In genomic region chr7:80193941-80194739, GRCm38 (mm10) we compare ENCODE assay signal across 10 mouse cellular contexts. TPM values are rescaled to one million over a fixed set of nuclear protein-coding genes. Genes with fewer than 3 reads are reported as not detected.
DNase-seq lines count a peak whose midpoint lies in the region; ATAC-seq and TF ChIP-seq lines count a peak whose summit lies in the region.
"Had no signal": no experiment of that assay in that cellular context is flagged by ENCODE, and none has a peak within 500 bp of the region (broad histone marks: within the 10 kb centered on the region; RNA-seq: fewer than 3 reads in every experiment).

No protein-coding gene starts in this region.

- TF ChIP-seq CTCF in spleen, adult 2 months (IDR thresholded peaks at IDR 0.05; ENCODE audit: extremely low read depth, insufficient read depth, insufficient read length, insufficient replicate concordance): no peak
- no peak for TF ChIP-seq CTCF in olfactory bulb, adult 2 months (IDR thresholded peaks at IDR 0.05; ENCODE audit: insufficient read depth, low read depth, low read length)

- WGBS in spleen, adult 2 months: 50% methylated on average over 13 of the region's 13 CpGs
- WGBS in forebrain, embryonic 13.5 days: 58% methylated on average over 13 of the region's 13 CpGs
- WGBS in liver, embryonic 12.5 days (ENCODE audit: insufficient replicate concordance): 71% methylated on average over 13 of the region's 13 CpGs
- 32% methylated on average over 13 of the region's 13 CpGs for WGBS in olfactory bulb, adult 2 months

- H3K36me3 ChIP-seq in spleen, adult 2 months (ENCODE audit: control insufficient read depth, insufficient read depth, low read length): no peaks in the 10 kb centered on the region
- H3K36me3 ChIP-seq in forebrain, embryonic 13.5 days (ENCODE audit: poor library complexity, severe bottlenecking): no peaks in the 10 kb centered on the region
- no peaks in the 10 kb centered on the region for H3K36me3 ChIP-seq in liver, embryonic 12.5 days

- H3K4me3 ChIP-seq in spleen, adult 2 months (ENCODE audit: extremely low read depth, insufficient read depth, insufficient read length): no peak overlapping the region
- no peak overlapping the region for H3K4me3 ChIP-seq in forebrain, embryonic 13.5 days
- H3K4me3 ChIP-seq in liver, embryonic 12.5 days: no peak overlapping the region
- H3K4me3 ChIP-seq in olfactory bulb, adult 2 months (ENCODE audit: insufficient read depth, low read depth, low read length): no peak overlapping the region

- 0 out of 2 replicates have a peak overlapping the region, but pooled peaks have one; percentile 1 for H3K4me2 ChIP-seq in forebrain, embryonic 13.5 days
- H3K4me2 ChIP-seq in liver, embryonic 12.5 days: no peak overlapping the region

- no peak for ATAC-seq in forebrain, embryonic 13.5 days
- ATAC-seq in liver, embryonic 12.5 days: no peak
- no peak for ATAC-seq in megakaryocyte progenitor cell, adult 5-6 weeks (replicated peaks; ENCODE audit: poor library complexity)
- no peak for ATAC-seq in megakaryocyte-erythroid progenitor cell, adult 5-6 weeks (replicated peaks; ENCODE audit: low FRiP score, low TSS enrichment, poor library complexity, severe bottlenecking)

- peaks cover 43% of the 10 kb centered on the region for H3K4me1 ChIP-seq in spleen, adult 2 months (ENCODE audit: control insufficient read depth, insufficient read depth, insufficient read length)
- H3K4me1 ChIP-seq in forebrain, embryonic 13.5 days: peaks cover 76% of the 10 kb centered on the region
- H3K4me1 ChIP-seq in liver, embryonic 12.5 days: peaks cover 86% of the 10 kb centered on the region
- peaks cover 41% of the 10 kb centered on the region for H3K4me1 ChIP-seq in olfactory bulb, adult 2 months (ENCODE audit: control insufficient read depth, insufficient read depth, low read length)

- H3K9ac ChIP-seq in forebrain, embryonic 13.5 days: peak overlapping the region; percentile 8; the same call in 1 of the 2 replicates
- peak overlapping the region; percentile 43; the same call in 1 of the 2 replicates for H3K9ac ChIP-seq in liver, embryonic 12.5 days

- H3K27ac ChIP-seq in spleen, adult 2 months (ENCODE audit: insufficient read depth, low read length): peak overlapping the region; percentile 69
- H3K27ac ChIP-seq in forebrain, embryonic 13.5 days: peak overlapping the region; percentile 78
- peak overlapping the region; percentile 78 for H3K27ac ChIP-seq in liver, embryonic 12.5 days
- peak overlapping the region; percentile 30 for H3K27ac ChIP-seq in olfactory bulb, adult 2 months (ENCODE audit: insufficient read depth, low read depth, low read length)

- no peaks in the 10 kb centered on the region for H3K9me3 ChIP-seq in forebrain, embryonic 13.5 days (replicated peaks)
- no peaks in the 10 kb centered on the region for H3K9me3 ChIP-seq in liver, embryonic 12.5 days (replicated peaks)

- DNase-seq in spleen, adult 2 months (ENCODE audit: low read depth in 1 of 2, low spot score in 2 of 2): no peak
- DNase-seq in spleen, postnatal 4 days (ENCODE audit: low spot score in 2 of 2): no peak
- DNase-seq in kidney, adult 9 months: no peak
- DNase-seq: gastrocnemius, postnatal 36 days had no signal

- no peaks in the 10 kb centered on the region for H3K27me3 ChIP-seq in spleen, adult 2 months (ENCODE audit: control insufficient read depth, insufficient read depth, low read length)
- H3K27me3 ChIP-seq in forebrain, embryonic 13.5 days: no peaks in the 10 kb centered on the region
- no peaks in the 10 kb centered on the region for H3K27me3 ChIP-seq in liver, embryonic 12.5 days (replicated peaks)

- no peak for TF ChIP-seq POLR2A in spleen, adult 2 months (IDR thresholded peaks at IDR 0.05; ENCODE audit: low read depth, low read length)
- TF ChIP-seq POLR2A in olfactory bulb, adult 2 months (IDR thresholded peaks at IDR 0.05; ENCODE audit: insufficient read depth, low read depth, low read length): no peak

RNA-seq across cellular contexts. Expression of gene Sema4b, which starts 7.5 kb away (rescaled TPM):
- polyA plus RNA-seq in spleen, adult 2 months (2012; rRNA removed): 69.5 and 81.3 TPM in 2 replicates
- polyA plus RNA-seq in forebrain, embryonic 13.5 days (2015; fragmentation: Nextera tagmentation; extraction: Ambion mirVana): 20.7 and 22.3 TPM in 2 replicates
- polyA plus RNA-seq in liver, embryonic 12.5 days (2016; fragmentation: Nextera tagmentation; extraction: Ambion mirVana): 16.9 and 17.9 TPM in 2 replicates
- not detected in 2 replicates for polyA plus RNA-seq in olfactory bulb, adult 2 months (2012; ENCODE audit: insufficient read depth, insufficient read length, low replicate concordance, missing spikeins)
- total RNA-seq in megakaryocyte progenitor cell, adult 5-6 weeks (2015): 6.6 and 7.7 TPM in 2 replicates
- total RNA-seq in megakaryocyte progenitor cell, adult 5-6 weeks (2017): 5.3 and 8.1 TPM in 2 replicates
- 8.3 and 13.4 TPM in 2 replicates for total RNA-seq in megakaryocyte-erythroid progenitor cell, adult 5-6 weeks (2014; fragmentation: Nextera tagmentation)
- 3.2 and 3.4 TPM in 2 replicates for total RNA-seq in megakaryocyte-erythroid progenitor cell, adult 5-6 weeks (2017)

RNA-seq across cellular contexts. Expression of gene Cib1, which starts 38.5 kb away (rescaled TPM):
- polyA plus RNA-seq in spleen, adult 2 months (2012; rRNA removed): 117 and 118 TPM in 2 replicates
- polyA plus RNA-seq in forebrain, embryonic 13.5 days (2015; fragmentation: Nextera tagmentation; extraction: Ambion mirVana): 34.4 and 37.8 TPM in 2 replicates
- 97.5 and 99.2 TPM in 2 replicates for polyA plus RNA-seq in liver, embryonic 12.5 days (2016; fragmentation: Nextera tagmentation; extraction: Ambion mirVana)
- not detected in 2 replicates for polyA plus RNA-seq in olfactory bulb, adult 2 months (2012; ENCODE audit: insufficient read depth, insufficient read length, low replicate concordance, missing spikeins)
- total RNA-seq in megakaryocyte progenitor cell, adult 5-6 weeks (2015): 65.0 and 67.2 TPM in 2 replicates
- total RNA-seq in megakaryocyte progenitor cell, adult 5-6 weeks (2017): 32.7 and 43.8 TPM in 2 replicates
- 65.7 and 67.1 TPM in 2 replicates for total RNA-seq in megakaryocyte-erythroid progenitor cell, adult 5-6 weeks (2014; fragmentation: Nextera tagmentation)
- 28.8 and 42.4 TPM in 2 replicates for total RNA-seq in megakaryocyte-erythroid progenitor cell, adult 5-6 weeks (2017)

RNA-seq across cellular contexts. Expression of gene Gdpgp1, which starts 38.5 kb away (rescaled TPM):
- 3.0 and 3.7 TPM in 2 replicates for polyA plus RNA-seq in spleen, adult 2 months (2012; rRNA removed)
- 3.3 and 3.8 TPM in 2 replicates for polyA plus RNA-seq in forebrain, embryonic 13.5 days (2015; fragmentation: Nextera tagmentation; extraction: Ambion mirVana)
- polyA plus RNA-seq in liver, embryonic 12.5 days (2016; fragmentation: Nextera tagmentation; extraction: Ambion mirVana): 3.9 and 4.4 TPM in 2 replicates
- polyA plus RNA-seq in olfactory bulb, adult 2 months (2012; ENCODE audit: insufficient read depth, insufficient read length, low replicate concordance, missing spikeins): not detected in 2 replicates
- total RNA-seq in megakaryocyte progenitor cell, adult 5-6 weeks (2015): 7.1 TPM in 2 replicates
- total RNA-seq in megakaryocyte progenitor cell, adult 5-6 weeks (2017): 2.0 and 2.4 TPM in 2 replicates
- 8.2 and 9.7 TPM in 2 replicates for total RNA-seq in megakaryocyte-erythroid progenitor cell, adult 5-6 weeks (2014; fragmentation: Nextera tagmentation)
- 2.7 and 4.7 TPM in 2 replicates for total RNA-seq in megakaryocyte-erythroid progenitor cell, adult 5-6 weeks (2017)

RNA-seq across cellular contexts. Expression of gene Ttll13, which starts 52.0 kb away (rescaled TPM):
- polyA plus RNA-seq in spleen, adult 2 months (2012; rRNA removed): 0.25 and 0.31 TPM in 2 replicates
- 0.97 and 1.8 TPM in 2 replicates for polyA plus RNA-seq in forebrain, embryonic 13.5 days (2015; fragmentation: Nextera tagmentation; extraction: Ambion mirVana)
- 0.61 and 1.0 TPM in 2 replicates for polyA plus RNA-seq in liver, embryonic 12.5 days (2016; fragmentation: Nextera tagmentation; extraction: Ambion mirVana)
- polyA plus RNA-seq in olfactory bulb, adult 2 months (2012; ENCODE audit: insufficient read depth, insufficient read length, low replicate concordance, missing spikeins): not detected in 2 replicates
- 1.5 TPM in 1 of 2 replicates, not detected in the other for total RNA-seq in megakaryocyte progenitor cell, adult 5-6 weeks (2015)
- not detected in 2 replicates for total RNA-seq in megakaryocyte progenitor cell, adult 5-6 weeks (2017)
- not detected in 2 replicates for total RNA-seq in megakaryocyte-erythroid progenitor cell, adult 5-6 weeks (2014; fragmentation: Nextera tagmentation)
- 0.11 and 1.9 TPM in 2 replicates for total RNA-seq in megakaryocyte-erythroid progenitor cell, adult 5-6 weeks (2017)
- total RNA-seq: hematopoietic stem cell, adult 5-6 weeks had no signal

Comparison
In these comparisons a context has a peak if more than half of its experiments do, and no peak if none do; other contexts are left out.
1. RNA of gene Cib1, which starts 38.5 kb away (polyA plus RNA-seq): 117 to 118 TPM in spleen, adult 2 months, 97.5 to 99.2 TPM in liver, embryonic 12.5 days and 34.4 to 37.8 TPM in forebrain, embryonic 13.5 days; not detected in olfactory bulb, adult 2 months; every median in the first group is over 10 times any median in the second.
2. Peak in every context shown above with its lines, with median percentiles within 50 percentile points of each other: H3K27ac ChIP-seq.